Mouse (Mus musculus) embryonic fibroblast, embryonic 13.5 days (primary cell): ENCODE measurements around the gene Crebl2.

Source experiments
- CTCF ChIP-seq: IDR thresholded peaks from 2 replicates; pipeline ENCODE4 v1.5.1; 2011; ENCODE audit warnings: mild to moderate bottlenecking, control low read depth, low read length, moderate library complexity, borderline replicate concordance; ENCODE audit not compliant: insufficient read depth
- POLR2A ChIP-seq: IDR thresholded peaks from 2 replicates; pipeline ENCODE4 v1.6.1; 2011; ENCODE audit warnings: low read depth, mild to moderate bottlenecking, control low read depth, low read length, moderate library complexity

DNA sequence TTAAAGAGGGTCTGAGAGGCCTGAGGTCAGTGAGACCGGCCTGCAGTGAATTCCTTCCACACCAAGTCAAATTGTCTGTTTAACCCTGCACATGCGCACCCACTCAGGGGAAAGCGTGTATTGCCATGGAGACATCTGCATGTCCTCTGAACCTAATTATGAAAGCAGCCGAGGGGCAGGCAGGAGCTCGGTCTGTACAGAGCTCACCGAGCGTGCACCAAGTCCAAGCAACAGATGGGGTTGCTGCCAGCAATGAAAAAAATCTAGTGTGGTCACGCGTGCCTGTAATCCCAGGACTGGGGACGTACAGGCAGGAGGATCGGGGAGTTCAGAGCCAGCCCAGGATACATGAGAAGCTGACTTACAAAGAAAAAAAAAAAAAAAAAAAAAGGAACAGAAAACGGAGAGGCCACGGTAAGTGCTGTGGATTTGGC lies 32.7 kb downstream of the Crebl2 start:
- no peak for TF ChIP-seq POLR2A
- TF ChIP-seq CTCF = no peak
